Mouse (Mus musculus): ENCODE results near the gene Tex19.1. TPM values are rescaled to one million over a fixed set of nuclear protein-coding genes. Genes with fewer than 3 reads are reported as not detected.
"Not testable (repeated sequence)": the region's sequence is repeated elsewhere in the genome, so short reads cannot be mapped to it uniquely, and the experiment has no call there.

The Tex19.1 gene
- total RNA-seq (2014; fragmentation: Nextera tagmentation) (not detected in 2 replicates), total RNA-seq (2017) (not detected in 2 replicates)

- peak; percentile 58 for ATAC-seq (replicated peaks; ENCODE audit: poor library complexity, severe bottlenecking)
Measured at GRCm38 (mm10) chr11:121145865-121146264, at the start of gene Tex19.1. TSS of gene Tex19.1 (plus strand) at chr11:121146143.

DNA sequence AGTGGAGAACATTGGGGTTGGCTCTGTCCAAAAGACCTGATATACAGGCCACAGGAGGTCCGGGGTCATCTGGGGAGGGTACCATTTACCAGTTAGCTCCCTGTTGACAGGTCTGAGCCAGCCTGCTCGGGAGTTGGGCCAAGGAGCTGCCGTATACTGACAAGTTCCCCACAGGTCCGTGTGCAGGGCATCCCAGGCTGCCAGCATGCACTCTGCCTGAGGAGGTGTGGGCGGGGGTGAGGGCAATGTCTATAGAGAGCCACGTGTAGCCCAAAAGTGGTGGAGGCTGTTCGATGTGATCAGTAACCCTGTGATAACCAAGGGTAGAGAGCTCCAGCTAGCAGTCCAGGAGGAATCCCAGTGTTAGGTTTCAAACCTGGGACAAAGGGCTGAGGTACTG is 46.2 kb upstream of the Tex19.1 start:
- ATAC-seq (replicated peaks; ENCODE audit: poor library complexity, severe bottlenecking), result no peak

DNA sequence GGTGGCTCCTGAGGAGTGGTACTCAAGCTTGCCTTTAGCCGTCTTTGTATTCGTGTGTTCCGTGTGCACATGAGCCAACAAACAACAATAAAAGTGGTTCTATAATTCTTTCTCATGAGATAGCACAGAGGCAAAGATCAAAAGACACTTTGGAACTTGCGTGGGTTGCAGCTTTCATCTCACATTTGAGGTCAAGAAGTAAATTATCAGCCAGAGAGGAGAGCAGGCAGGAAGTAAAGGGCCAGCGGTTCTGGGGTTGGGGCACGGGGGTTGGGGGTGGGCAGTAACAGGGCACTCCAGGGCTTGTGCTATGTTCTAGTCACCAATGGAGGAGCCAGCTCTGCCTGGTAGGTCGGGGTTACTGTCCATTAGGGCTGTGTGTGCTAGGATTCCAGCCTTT is 45.3 kb upstream of the Tex19.1 start:
- no peak for ATAC-seq (replicated peaks; ENCODE audit: poor library complexity, severe bottlenecking)

- ATAC-seq (replicated peaks; ENCODE audit: poor library complexity, severe bottlenecking), result no peak
Measured at GRCm38 (mm10) chr11:121101124-121101805, 44.7 kb upstream of the Tex19.1 start.

GRCm38 (mm10) chr11:121107242-121107641 is 38.7 kb upstream of the Tex19.1 start:
- not testable (repeated sequence) for ATAC-seq (replicated peaks; ENCODE audit: poor library complexity, severe bottlenecking)

DNA sequence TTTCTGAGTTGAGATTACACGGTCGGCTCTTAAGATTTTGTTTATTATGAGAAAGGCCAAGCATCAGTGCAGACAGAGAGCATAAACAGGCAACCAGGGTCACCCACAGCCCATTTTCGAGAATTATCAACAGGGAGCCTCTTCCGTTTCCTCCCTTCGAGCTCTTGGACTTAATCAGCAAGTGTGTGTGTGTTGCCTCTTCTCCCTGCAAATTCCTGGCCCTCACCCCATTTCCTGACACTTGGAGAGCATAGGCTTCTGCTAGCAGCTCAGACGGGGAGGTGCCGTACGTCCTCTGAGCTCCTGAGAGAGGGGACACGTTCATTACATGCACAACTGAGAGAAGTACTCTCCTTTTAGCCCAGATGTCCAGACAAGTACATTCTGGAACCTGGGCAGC is 37.9 kb upstream of the Tex19.1 start:
- no peak for ATAC-seq (replicated peaks; ENCODE audit: poor library complexity, severe bottlenecking)

GRCm38 (mm10) chr11:121109986-121110385 is 36.0 kb upstream of the Tex19.1 start:
- ATAC-seq (replicated peaks; ENCODE audit: poor library complexity, severe bottlenecking), result no peak

DNA sequence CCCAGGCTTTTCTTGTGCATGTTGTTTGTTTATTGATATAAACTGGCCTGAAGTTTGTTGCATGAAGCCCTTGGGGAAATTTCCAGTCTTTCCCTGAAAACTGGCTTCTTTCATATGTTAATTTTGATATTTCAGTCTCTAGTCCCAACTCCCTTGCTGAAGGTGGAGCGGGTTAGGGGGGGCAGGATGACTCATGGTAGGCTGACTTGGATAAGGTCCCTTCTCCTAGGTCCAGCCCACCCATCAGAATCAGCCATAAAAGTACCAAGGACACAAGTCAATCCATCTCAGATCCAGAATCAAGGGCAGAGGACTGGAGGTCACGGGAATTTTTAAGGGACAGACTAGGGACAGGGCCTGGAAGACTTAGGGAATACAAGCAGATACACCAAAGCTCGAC is 34.9 kb upstream of the Tex19.1 start:
- ATAC-seq (replicated peaks; ENCODE audit: poor library complexity, severe bottlenecking), result no peak

DNA sequence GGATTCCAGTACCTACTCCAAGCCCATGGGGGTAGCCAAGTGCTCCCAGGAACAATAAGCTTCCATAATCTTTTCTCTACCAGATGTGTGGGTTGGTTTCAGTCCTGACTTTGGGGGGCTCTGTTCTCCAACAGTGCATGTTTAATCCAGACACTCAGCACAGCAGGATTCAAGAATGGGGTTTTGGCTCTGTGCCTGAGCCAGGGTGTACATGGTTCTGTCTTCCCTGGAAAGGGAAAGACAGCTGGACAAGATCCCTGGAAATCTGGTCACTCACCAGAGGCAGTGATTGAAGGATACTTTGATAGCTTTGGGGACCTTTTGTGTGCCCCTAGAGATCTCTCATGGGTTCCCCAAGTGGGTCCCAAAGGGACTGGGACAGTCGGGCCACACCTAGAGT is 34.3 kb upstream of the Tex19.1 start:
- no peak for ATAC-seq (replicated peaks; ENCODE audit: poor library complexity, severe bottlenecking)

DNA sequence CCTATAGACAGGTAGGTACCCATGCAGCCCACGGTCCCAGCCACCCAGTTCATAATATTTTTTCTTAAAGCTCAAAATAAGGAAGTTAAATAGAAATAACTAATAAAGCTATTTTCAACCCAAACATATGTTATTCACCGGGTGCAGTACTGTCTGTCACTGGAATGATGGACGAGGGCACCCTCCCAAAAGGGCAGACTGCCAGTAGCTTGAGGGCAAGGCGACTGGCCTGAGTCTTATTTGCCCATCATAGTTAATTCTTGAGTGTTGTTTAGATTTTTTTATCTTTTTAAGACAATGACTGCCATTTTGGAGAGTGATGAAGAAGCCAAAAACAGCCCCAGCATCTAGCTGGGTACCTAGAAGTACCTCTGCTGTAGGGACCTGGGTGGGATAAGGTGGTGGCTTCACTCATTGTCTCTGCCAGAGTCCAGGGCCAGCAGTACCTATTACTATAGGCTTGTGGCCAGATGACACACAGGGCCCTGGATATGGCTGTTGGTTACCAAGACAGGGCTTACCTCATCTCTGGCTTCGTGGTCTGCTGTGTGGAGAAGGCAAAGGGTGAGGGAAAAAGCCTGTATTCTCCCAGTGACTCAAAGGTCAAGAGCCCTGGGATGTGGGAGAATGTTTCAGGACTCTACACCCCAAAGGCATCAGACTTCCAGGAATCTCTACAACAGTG is 33.7 kb upstream of the Tex19.1 start:
- ATAC-seq (replicated peaks; ENCODE audit: poor library complexity, severe bottlenecking), result no peak

DNA sequence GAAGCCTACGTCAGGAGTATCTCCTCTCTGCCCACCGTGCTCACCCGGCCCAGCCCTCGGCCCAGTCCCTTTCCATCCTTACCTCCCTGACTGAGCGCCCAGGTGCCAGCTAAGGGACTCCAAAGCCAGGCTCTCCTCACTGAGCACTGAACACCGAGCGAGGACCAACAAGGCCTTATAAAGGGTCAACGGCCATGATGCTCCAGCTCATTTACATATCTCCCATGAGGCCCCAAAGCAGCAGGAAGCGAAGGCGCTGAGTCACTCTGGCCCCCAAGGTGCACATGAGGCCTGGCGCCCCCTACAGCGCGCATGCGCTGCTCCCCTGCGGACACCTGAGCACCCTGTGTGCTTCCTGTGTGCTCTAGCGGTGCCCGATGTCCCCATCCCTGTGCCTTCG is 27.8 kb upstream of the Tex19.1 start:
- no peak for ATAC-seq (replicated peaks; ENCODE audit: poor library complexity, severe bottlenecking)

DNA sequence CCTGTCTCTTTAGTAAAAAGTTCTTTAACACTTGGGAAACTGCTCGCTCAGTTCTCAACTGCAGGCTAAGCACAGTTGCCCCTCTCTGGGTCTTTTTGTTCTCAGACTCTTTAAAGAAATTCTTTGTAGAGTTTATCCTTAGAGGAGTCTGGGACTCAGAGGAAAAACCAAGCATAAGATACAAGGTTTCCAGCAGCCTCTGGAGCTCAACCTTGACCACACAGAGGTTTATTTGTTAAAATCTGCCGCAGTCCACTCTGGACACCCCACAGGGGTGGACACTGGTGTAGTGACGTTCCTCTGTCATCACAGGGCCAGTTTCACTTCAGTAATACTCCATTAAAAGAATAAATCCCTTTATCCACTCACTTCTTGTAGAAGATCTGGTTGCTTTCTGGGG is 27.4 kb upstream of the Tex19.1 start, which contains the start of gene Tex19.2:
Gene Tex19.2 (minus strand): TSS at position 101 of the 400 bp plus-strand sequence.
- no peak for ATAC-seq (replicated peaks; ENCODE audit: poor library complexity, severe bottlenecking)

- no peak for ATAC-seq (replicated peaks; ENCODE audit: poor library complexity, severe bottlenecking)
Measured at GRCm38 (mm10) chr11:121121151-121121550, 24.8 kb upstream of the Tex19.1 start.

DNA sequence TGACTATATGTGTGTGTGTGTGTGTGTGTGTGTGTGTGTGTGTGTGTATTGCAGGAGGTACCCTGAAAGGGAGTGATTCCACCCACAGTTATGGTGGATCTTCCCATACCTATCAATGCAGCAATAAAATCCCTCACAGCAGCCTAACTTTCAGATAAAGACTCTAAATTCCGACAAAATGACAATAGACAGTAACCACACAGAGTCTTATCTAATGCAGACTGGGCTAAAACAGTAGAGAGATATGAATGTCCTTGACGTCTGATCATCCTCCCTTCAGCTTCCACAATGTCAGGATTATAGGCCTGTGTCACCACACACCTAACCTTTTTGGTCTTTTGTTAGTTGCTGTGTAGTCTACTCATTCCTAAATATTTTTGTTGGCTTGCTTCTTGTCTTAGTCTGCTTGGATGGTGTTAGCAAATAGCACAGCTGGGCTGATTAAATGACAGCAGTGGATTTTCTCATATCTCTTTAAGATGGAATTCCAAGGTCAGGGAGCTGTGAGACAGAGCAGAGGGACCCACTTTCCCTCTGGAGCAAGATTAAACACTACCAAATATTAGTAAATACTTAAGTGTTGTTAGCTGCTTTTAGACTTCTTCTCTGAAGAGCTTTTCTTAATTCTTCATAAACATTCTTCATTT is 23.8 kb upstream of the Tex19.1 start:
- no peak for ATAC-seq (replicated peaks; ENCODE audit: poor library complexity, severe bottlenecking)

- no peak for ATAC-seq (replicated peaks; ENCODE audit: poor library complexity, severe bottlenecking)
Measured at GRCm38 (mm10) chr11:121123438-121123837, 22.5 kb upstream of the Tex19.1 start.

DNA sequence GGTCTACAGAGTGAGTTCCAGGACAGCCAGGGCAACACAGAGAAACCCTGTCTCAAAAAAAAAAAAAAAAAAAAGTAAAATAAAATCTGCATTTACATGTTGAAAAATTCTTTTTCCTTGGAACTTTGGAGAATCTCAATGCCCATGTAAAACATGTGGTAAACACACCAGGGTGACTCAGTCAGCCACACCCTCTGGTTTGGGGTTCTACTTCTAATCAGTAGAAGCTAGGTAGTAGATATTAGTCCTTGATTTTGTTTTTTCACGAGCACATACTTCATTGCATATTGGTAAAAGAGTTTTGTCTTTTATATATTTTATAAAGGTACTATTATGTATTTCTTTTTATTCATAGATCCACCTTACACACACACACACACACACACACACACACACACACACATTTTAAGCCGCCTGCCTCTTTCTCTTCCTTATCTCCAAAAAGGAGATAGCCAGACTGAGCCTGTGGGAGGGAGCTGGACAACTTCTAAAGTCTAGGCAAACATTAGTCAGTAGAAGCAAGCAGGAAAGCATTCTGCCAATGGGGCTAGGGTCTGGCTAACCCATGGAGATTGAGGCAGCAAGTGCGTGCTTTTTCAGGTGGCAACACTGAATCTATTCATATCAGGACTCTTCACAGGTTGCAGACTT is 20.3 kb upstream of the Tex19.1 start:
- ATAC-seq (replicated peaks; ENCODE audit: poor library complexity, severe bottlenecking), result no peak

DNA sequence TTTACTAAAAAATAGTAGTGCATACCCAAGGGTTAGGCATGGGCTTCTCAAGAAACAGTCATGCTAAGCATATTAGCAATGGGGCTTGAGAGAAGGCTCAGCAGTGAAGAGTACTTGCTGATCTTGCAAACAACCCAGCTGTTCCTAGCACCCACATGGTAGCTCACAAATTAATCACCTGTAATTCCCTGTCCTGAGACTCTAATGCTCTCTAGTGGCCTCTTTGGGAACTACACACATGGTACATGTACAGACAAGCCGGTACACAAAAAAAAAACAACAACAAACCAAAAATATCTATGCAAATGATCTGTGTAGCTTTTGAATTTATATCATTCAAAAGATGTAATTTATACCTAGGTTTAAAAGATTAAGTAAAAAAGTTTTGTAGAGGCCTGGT is 19.5 kb upstream of the Tex19.1 start:
- no peak; the same call in 1 of the 2 replicates for ATAC-seq (replicated peaks; ENCODE audit: poor library complexity, severe bottlenecking)

DNA sequence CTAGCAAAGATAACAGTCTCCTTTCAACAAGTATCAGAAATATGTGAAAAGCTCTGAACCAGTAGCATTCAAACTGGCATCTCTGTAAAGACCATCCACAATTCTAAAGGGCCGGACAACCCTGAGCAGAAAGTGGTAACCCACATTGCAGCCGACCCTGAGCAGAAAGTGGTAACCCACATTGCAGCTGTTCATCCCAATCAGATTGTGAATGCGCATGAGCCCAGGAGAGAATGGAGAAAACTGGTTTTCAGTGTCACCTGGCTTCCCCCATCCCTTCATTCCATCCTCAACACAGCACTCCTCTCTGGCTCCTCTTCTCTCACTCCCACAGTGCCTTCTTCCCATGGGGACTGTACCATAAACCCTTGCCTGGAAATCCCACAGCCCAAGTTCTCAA is 18.5 kb upstream of the Tex19.1 start:
- ATAC-seq (replicated peaks; ENCODE audit: poor library complexity, severe bottlenecking), result no peak

- no peak for ATAC-seq (replicated peaks; ENCODE audit: poor library complexity, severe bottlenecking)
Measured at GRCm38 (mm10) chr11:121129616-121130015, 16.3 kb upstream of the Tex19.1 start.

GRCm38 (mm10) chr11:121134600-121134999 is 11.3 kb upstream of the Tex19.1 start:
- ATAC-seq (replicated peaks; ENCODE audit: poor library complexity, severe bottlenecking), result no peak

DNA sequence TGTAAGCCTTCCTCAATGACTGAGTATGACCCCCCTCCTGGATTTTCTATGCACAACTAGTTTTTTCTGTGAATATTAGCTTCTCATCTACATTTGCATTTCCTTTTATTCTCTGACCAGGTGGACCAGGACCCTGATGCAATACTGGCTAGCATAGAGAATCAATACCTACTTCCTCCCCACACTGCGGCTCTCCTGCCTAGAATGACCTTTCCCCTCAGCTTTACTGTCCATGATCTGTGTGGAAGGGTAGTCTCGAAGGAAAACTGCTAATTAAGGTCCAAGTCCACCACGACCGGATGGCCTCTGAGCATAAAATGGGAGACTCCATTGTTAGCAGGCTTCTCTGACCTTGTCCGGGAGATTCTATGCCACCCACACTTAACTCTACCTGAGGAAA is 8.3 kb upstream of the Tex19.1 start:
- ATAC-seq (replicated peaks; ENCODE audit: poor library complexity, severe bottlenecking), result no peak
